Mouse (Mus musculus): ENCODE results near the gene Anapc16. TPM values are rescaled to one million over a fixed set of nuclear protein-coding genes. Genes with fewer than 3 reads are reported as not detected.

Anapc16 gene
- polyA plus RNA-seq, 1 experiment from 2014 or later, result 84.7 TPM

- no peak; the same call in 1 of the 2 replicates for ATAC-seq (ENCODE audit: extremely low read depth, insufficient number of reproducible peaks, low FRiP score, low TSS enrichment)
- Histone ChIP-seq H3K9ac (peak overlapping the region; percentile 89), H3K4me1 (peaks cover 65% of the 10 kb centered on the region), H3K27me3 (replicated peaks) (no peaks in the 10 kb centered on the region), H3K27ac (replicated peaks) (peak overlapping the region; percentile 93), H3K4me2 (peak overlapping the region; percentile 85), H3K4me3 (peak overlapping the region; percentile 60), H3K36me3 (no peaks in the 10 kb centered on the region), H3K9me3 (no peaks in the 10 kb centered on the region)
- WGBS, result under 1% methylated on average over 25 of the region's 25 CpGs
Observed at GRCm38 (mm10) chr10:59969821-59970449, 33.0 kb downstream of the Anapc16 start.

GRCm38 (mm10) chr10:59967309-59967942 is 35.5 kb downstream of the Anapc16 start:
- Histone ChIP-seq H3K9me3 (no peaks in the 10 kb centered on the region), H3K4me2 (no peak overlapping the region), H3K36me3 (no peaks in the 10 kb centered on the region), H3K9ac (no peak overlapping the region), H3K4me3 (no peak overlapping the region), H3K4me1 (peaks cover 50% of the 10 kb centered on the region), H3K27ac (replicated peaks) (peak overlapping the region; percentile 25; the same call in 1 of the 2 replicates), H3K27me3 (replicated peaks) (no peaks in the 10 kb centered on the region)
- WGBS, result 68% methylated on average over 6 of the region's 6 CpGs
- ATAC-seq (ENCODE audit: extremely low read depth, insufficient number of reproducible peaks, low FRiP score, low TSS enrichment), result no peak

DNA sequence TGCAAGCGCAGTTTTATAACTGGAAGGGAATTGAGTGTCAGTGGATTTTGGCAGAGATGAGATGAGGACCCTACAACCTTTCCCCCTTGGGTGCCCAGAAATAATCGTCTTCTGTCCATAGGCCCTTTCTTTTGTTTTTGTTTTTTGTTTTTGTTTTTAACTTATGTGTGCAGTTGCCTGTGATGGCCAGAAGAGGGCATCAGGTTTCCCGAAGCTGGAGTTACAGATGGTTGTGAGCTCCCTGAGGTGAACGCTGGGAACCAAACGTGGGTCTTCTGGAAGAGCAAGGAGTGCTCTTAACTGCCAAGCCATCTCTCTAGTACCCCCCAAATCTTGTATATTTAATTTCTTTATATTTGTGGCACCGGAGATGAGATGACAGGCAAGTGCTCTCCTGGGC is 36.2 kb downstream of the Anapc16 start:
- Histone ChIP-seq H3K9ac (no peak overlapping the region), H3K4me1 (peaks cover 49% of the 10 kb centered on the region), H3K27me3 (replicated peaks) (no peaks in the 10 kb centered on the region), H3K4me3 (no peak overlapping the region), H3K27ac (replicated peaks) (no peak overlapping the region), H3K4me2 (no peak overlapping the region), H3K36me3 (no peaks in the 10 kb centered on the region), H3K9me3 (no peaks in the 10 kb centered on the region)
- ATAC-seq (ENCODE audit: extremely low read depth, insufficient number of reproducible peaks, low FRiP score, low TSS enrichment), result no peak
- 88% methylated on average over 6 of the region's 6 CpGs for WGBS

DNA sequence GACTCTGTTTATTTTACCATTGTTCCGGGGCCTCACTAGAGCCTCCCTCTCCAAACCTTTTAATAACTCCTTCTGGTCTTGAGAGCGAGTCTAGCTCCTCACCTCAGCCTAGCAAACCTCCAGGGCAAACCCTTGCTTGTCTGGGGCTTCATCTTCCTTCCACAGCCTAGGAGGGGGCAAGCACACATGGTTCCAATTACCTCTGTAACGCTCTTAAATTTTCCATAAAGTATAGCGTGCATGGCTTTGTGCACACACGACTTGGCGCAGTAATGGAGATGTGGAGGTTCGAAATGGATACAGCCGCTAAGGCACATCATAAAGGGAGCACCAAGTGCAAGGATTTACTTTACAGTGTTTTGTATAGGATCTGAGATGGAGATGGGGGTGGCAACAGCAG is 37.1 kb downstream of the Anapc16 start:
- Histone ChIP-seq H3K36me3 (no peaks in the 10 kb centered on the region), H3K4me2 (no peak overlapping the region), H3K4me1 (peaks cover 44% of the 10 kb centered on the region), H3K27ac (replicated peaks) (peak overlapping the region; percentile 84), H3K9ac (peak overlapping the region; percentile 71; the same call in 1 of the 2 replicates), H3K9me3 (no peaks in the 10 kb centered on the region), H3K4me3 (no peak overlapping the region), H3K27me3 (replicated peaks) (no peaks in the 10 kb centered on the region)
- no peak for ATAC-seq (ENCODE audit: extremely low read depth, insufficient number of reproducible peaks, low FRiP score, low TSS enrichment)
- WGBS, result 79% methylated on average over 8 of the region's 8 CpGs

- no peaks in the 10 kb centered on the region for H3K27me3 ChIP-seq (replicated peaks)
- no peaks in the 10 kb centered on the region for H3K9me3 ChIP-seq
- peak overlapping the region; percentile 63 for H3K4me2 ChIP-seq
- H3K4me1 ChIP-seq, result peaks cover 39% of the 10 kb centered on the region
- 27% methylated on average over 9 of the region's 9 CpGs for WGBS
- no peak overlapping the region for H3K4me3 ChIP-seq
- H3K27ac ChIP-seq (replicated peaks), result peak overlapping the region; percentile 84
- no peaks in the 10 kb centered on the region for H3K36me3 ChIP-seq
- H3K9ac ChIP-seq, result peak overlapping the region; percentile 71
- 0 out of 2 replicates have a peak, but pooled peaks have one; percentile 18 for ATAC-seq (ENCODE audit: extremely low read depth, insufficient number of reproducible peaks, low FRiP score, low TSS enrichment)
Observed at GRCm38 (mm10) chr10:59965362-59965695, 37.6 kb downstream of the Anapc16 start.

- H3K9ac ChIP-seq, result peak overlapping the region; percentile 71
- peak; percentile 50 for ATAC-seq (ENCODE audit: extremely low read depth, insufficient number of reproducible peaks, low FRiP score, low TSS enrichment)
Observed at GRCm38 (mm10) chr10:59964504-59965361, 38.2 kb downstream of the Anapc16 start.

DNA sequence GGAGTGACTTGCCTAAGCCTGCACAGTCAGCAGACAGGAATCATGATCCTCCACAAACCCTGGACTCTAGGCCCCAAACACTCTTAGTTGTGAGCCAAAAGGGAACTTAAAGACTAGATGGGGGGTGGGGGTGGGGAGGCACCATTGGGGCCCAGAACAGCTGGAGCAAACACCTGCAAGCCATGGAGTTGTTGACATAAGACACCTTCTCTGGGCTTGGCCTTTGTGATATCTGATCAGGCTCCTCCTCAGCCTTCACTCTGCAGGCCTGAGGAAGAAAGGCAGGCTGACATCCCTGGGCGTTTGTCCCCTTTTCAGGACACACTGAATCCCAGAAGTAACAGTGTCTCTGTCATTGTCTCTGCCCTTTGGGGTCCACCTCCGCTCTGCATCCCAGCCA is 39.3 kb downstream of the Anapc16 start:
- no peak for ATAC-seq (ENCODE audit: extremely low read depth, insufficient number of reproducible peaks, low FRiP score, low TSS enrichment)
- Histone ChIP-seq H3K27ac (replicated peaks) (peak overlapping the region; percentile 84), H3K9ac (no peak overlapping the region), H3K4me3 (no peak overlapping the region), H3K9me3 (no peaks in the 10 kb centered on the region), H3K27me3 (replicated peaks) (peaks cover 4% of the 10 kb centered on the region), H3K4me2 (no peak overlapping the region), H3K4me1 (peaks cover 33% of the 10 kb centered on the region), H3K36me3 (no peaks in the 10 kb centered on the region)
- 73% methylated on average over 2 of the region's 2 CpGs for WGBS

More at GRCm38 (mm10) chr10:59964504-59965361, 38.2 kb downstream of the Anapc16 start:
- no peaks in the 10 kb centered on the region for H3K36me3 ChIP-seq
- H3K9me3 ChIP-seq, result no peaks in the 10 kb centered on the region
- no peaks in the 10 kb centered on the region for H3K27me3 ChIP-seq (replicated peaks)
- H3K4me1 ChIP-seq, result peaks cover 34% of the 10 kb centered on the region
- 9% methylated on average over 21 of the region's 23 CpGs for WGBS
- H3K4me2 ChIP-seq, result peak overlapping the region; percentile 63
- H3K27ac ChIP-seq (replicated peaks), result peak overlapping the region; percentile 84
- peak overlapping the region; percentile 31 for H3K4me3 ChIP-seq

GRCm38 (mm10) chr10:59959517-59959916 is 43.4 kb downstream of the Anapc16 start:
- no peak overlapping the region for H3K4me3 ChIP-seq
- no peak for ATAC-seq (ENCODE audit: extremely low read depth, insufficient number of reproducible peaks, low FRiP score, low TSS enrichment)

DNA sequence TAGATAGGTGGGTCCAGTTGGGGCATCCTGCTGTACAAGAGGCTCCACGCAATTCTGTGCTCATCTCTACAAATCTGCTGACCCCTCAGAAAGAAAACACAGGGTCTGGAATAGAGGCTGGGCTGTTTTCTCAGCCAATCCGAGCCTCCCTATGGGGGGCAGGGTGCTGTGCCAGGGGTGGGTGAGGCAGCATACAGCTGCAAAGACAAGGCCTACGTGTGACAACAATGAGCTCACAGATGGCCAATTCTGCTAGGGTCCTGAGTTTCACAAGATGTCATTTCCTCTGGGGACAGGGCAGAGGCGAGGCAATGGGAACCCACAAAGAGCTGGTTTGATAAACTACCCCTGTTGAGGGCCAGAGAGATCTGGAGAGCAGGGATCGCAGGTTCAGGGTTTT is 44.5 kb downstream of the Anapc16 start:
- Histone ChIP-seq H3K4me3 (no peak overlapping the region), H3K27me3 (replicated peaks) (peaks cover 29% of the 10 kb centered on the region), H3K36me3 (no peaks in the 10 kb centered on the region), H3K4me2 (no peak overlapping the region), H3K4me1 (peaks cover 21% of the 10 kb centered on the region), H3K9me3 (no peaks in the 10 kb centered on the region), H3K27ac (replicated peaks) (no peak overlapping the region), H3K9ac (peak overlapping the region; percentile 64)
- ATAC-seq (ENCODE audit: extremely low read depth, insufficient number of reproducible peaks, low FRiP score, low TSS enrichment), result no peak
- 41% methylated on average over 5 of the region's 5 CpGs for WGBS

More at GRCm38 (mm10) chr10:59959517-59959916, 43.4 kb downstream of the Anapc16 start:
- no peaks in the 10 kb centered on the region for H3K9me3 ChIP-seq
- no peak overlapping the region for H3K9ac ChIP-seq
- H3K4me1 ChIP-seq, result peaks cover 24% of the 10 kb centered on the region
- no peaks in the 10 kb centered on the region for H3K36me3 ChIP-seq
- H3K4me2 ChIP-seq, result no peak overlapping the region
- WGBS, result 76% methylated on average over 11 of the region's 12 CpGs
- H3K27me3 ChIP-seq (replicated peaks), result peaks cover 29% of the 10 kb centered on the region
- no peak overlapping the region for H3K27ac ChIP-seq (replicated peaks)

DNA sequence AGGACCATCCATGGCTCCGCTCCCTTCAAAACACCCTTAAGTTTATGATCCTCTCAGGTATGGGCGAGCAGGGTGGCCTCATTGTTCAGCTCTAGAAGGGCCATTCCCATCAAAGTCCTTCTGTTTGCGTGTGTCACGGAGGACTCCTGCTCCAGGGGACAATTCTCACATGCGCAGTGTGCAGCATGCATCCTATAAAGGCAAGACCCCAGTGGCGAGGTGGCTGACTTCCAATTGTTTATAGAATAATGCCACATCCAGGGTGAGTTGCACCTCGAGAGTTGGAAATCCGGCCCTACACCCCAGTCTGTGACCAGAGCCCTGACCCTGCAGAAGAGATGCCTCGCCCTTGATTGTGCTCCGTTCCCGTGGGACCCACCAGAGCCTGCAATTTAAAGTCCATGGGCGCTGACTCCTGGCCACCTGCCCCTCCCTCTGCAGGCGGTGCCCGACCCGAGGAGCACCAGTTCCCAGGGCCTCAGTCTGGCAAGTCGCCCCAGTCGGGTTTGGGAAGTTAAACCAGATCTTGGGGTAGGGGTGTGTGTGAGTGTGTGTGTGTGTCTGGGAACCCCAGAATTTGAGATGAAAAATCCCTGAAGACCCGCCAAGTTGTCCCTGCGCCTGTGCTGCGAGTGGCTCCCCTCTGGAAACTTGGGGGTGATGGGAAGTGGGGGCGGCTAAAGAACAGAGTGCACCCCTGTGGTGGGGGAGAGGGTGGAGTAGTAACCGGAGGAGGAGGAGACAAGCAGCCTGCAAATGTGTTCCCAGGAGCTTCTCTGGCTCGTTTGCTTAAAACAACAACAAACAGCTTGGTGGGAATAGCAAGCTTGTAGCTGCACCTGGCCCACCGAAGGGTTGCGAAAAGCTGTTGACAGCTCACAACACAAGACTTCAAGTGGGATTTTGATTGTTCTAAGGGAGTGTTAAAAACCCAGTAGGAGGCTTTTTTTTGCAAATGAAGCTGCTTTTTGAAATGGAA is 45.5 kb downstream of the Anapc16 start:
- ATAC-seq (ENCODE audit: extremely low read depth, insufficient number of reproducible peaks, low FRiP score, low TSS enrichment), result no peak
- peak overlapping the region; percentile 64 for H3K9ac ChIP-seq
- H3K4me3 ChIP-seq, result peak overlapping the region; percentile 3; the same call in 1 of the 2 replicates
- H3K9me3 ChIP-seq, result no peaks in the 10 kb centered on the region
- 19% methylated on average over 25 of the region's 25 CpGs for WGBS
- peaks cover 29% of the 10 kb centered on the region for H3K27me3 ChIP-seq (replicated peaks)
- H3K36me3 ChIP-seq, result no peaks in the 10 kb centered on the region
- H3K4me2 ChIP-seq, result peak overlapping the region; percentile 41
- no peak overlapping the region for H3K27ac ChIP-seq (replicated peaks)
- peaks cover 31% of the 10 kb centered on the region for H3K4me1 ChIP-seq
